Mouse (Mus musculus) stomach, postnatal 0 days (tissue): ENCODE data around the gene Hao2. TPM values are rescaled to one million over a fixed set of nuclear protein-coding genes. Genes with fewer than 3 reads are reported as not detected.

Experiments
- ATAC-seq: fragments of 200-750 bp; cut with Nextera tagmentation; 2 replicates; pipeline ENCODE4 v1.8.0; 2017; ENCODE audit not compliant: low FRiP score, low TSS enrichment
- DNase-seq: peaks from one replicate; pipeline ENCODE4 v3.0.0-alpha.2; 2016; ENCODE audit warnings: low spot score
- H3K27ac ChIP-seq: fragments of 300-500 bp; sonication (generic); replicated peaks from 2 replicates; pipeline ENCODE4 v1.5.1; 2014; ENCODE audit warnings: mild to moderate bottlenecking, control low read depth
- H3K27me3 ChIP-seq: fragments of 300-500 bp; sonication (generic); 2 replicates; pipeline ENCODE4 v1.6.1; 2014; ENCODE audit warnings: low read length; ENCODE audit not compliant: control insufficient read depth, insufficient read depth
- H3K36me3 ChIP-seq: fragments of 300-500 bp; sonication (generic); 2 replicates; pipeline ENCODE4 v1.6.1; 2014; ENCODE audit warnings: low read length, mixed read lengths; ENCODE audit not compliant: control insufficient read depth, insufficient read depth
- H3K4me1 ChIP-seq: fragments of 300-500 bp; sonication (generic); replicated peaks from 2 replicates; pipeline ENCODE4 v1.6.1; 2014; ENCODE audit warnings: antibody characterized with exemption; ENCODE audit not compliant: control insufficient read depth, insufficient read depth
- H3K4me2 ChIP-seq: fragments of 300-500 bp; sonication (generic); replicated peaks from 2 replicates; pipeline ENCODE4 v1.6.1; 2014; ENCODE audit warnings: low read depth, mild to moderate bottlenecking, control low read depth, moderate library complexity
- H3K4me3 ChIP-seq: fragments of 300-500 bp; sonication (generic); 2 replicates; pipeline ENCODE4 v1.5.1; 2014; ENCODE audit warnings: low read depth, low read length, control low read depth
- H3K9ac ChIP-seq: fragments of 300-500 bp; sonication (generic); 2 replicates; pipeline ENCODE4 v1.6.1; 2014; ENCODE audit warnings: mild to moderate bottlenecking, low read length, control low read depth, mixed read lengths
- H3K9me3 ChIP-seq: fragments of 300-500 bp; sonication (generic); 2 replicates; pipeline ENCODE4 v1.6.1; 2016; ENCODE audit warnings: low read length; ENCODE audit not compliant: control insufficient read depth
- CTCF ChIP-seq: IDR thresholded peaks from 2 replicates; pipeline ENCODE4 v1.5.1; 2016; ENCODE audit warnings: antibody characterized with exemption, low read depth, mild to moderate bottlenecking, moderate library complexity
- EP300 ChIP-seq: optimal IDR thresholded peaks from 2 replicates; pipeline ENCODE3; 2016; ENCODE audit warnings: antibody characterized with exemption
- WGBS: fragments of 180-500 bp; shearing (Covaris S2); extraction: QIAGEN DNeasy Blood & Tissue Kit; methylation state at CpG from one replicate; pipeline ENCODE4 v1.1.7; 2014; 5-methylcytosine and 5-hydroxymethylcytosine counted together
- polyA plus RNA-seq: library from polyadenylated mRNA; unstranded; fragments of >200 nt; fragmentation: Nextera tagmentation; extraction: Ambion mirVana; gene quantifications from 2 replicates; pipeline ENCODE4 v1.2.1, GENCODE M21; 2015

Hao2 gene
- polyA plus RNA-seq, 1 experiment from 2014 or later: not detected

- no peak overlapping the region for H3K9ac ChIP-seq
- TF ChIP-seq EP300 (no peak), CTCF (no peak)
- H3K4me1 ChIP-seq: no peaks in the 10 kb centered on the region
- no peaks in the 10 kb centered on the region for H3K9me3 ChIP-seq
- WGBS: 30% methylated on average over 1 of the region's 1 CpGs
- DNase-seq (no peak), ATAC-seq (no peak)
- no peaks in the 10 kb centered on the region for H3K36me3 ChIP-seq
- no peaks in the 10 kb centered on the region for H3K27me3 ChIP-seq
- no peak overlapping the region for H3K27ac ChIP-seq
- H3K4me3 ChIP-seq: no peak overlapping the region
- no peak overlapping the region for H3K4me2 ChIP-seq
These were observed 36.1 kb downstream of the Hao2 start for GRCm38 (mm10) chr3:98856892-98857291.

GRCm38 (mm10) chr3:98855160-98855559 is 37.9 kb downstream of the Hao2 start:
- no peak for TF ChIP-seq CTCF
- TF ChIP-seq EP300: no peak
- ATAC-seq (no peak), DNase-seq (no peak)
- H3K4me3 ChIP-seq: no peak overlapping the region
- no peak overlapping the region for H3K27ac ChIP-seq
- H3K9me3 ChIP-seq: no peaks in the 10 kb centered on the region
- 63% methylated on average over 3 of the region's 3 CpGs for WGBS
- no peaks in the 10 kb centered on the region for H3K4me1 ChIP-seq
- no peak overlapping the region for H3K4me2 ChIP-seq
- no peaks in the 10 kb centered on the region for H3K27me3 ChIP-seq
- H3K9ac ChIP-seq: no peak overlapping the region
- no peaks in the 10 kb centered on the region for H3K36me3 ChIP-seq

DNA sequence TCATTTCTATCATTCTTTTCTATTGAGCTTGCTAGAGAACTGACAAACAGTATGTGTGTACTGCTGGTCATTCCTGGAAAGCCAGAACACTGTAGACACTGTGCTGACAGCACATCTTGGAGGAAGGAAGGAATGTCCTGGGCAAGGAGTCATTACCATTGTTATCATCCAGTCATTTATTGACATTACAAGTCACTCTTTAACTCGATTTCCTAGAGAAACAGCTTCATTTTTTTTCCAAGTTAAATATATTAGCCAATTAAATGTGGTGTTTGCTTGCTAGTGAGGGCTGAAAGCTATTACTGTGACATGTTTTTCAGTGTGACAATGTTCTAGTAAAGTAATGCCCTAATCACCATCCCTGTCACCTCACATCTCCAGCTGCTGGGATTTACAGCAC is 39.4 kb downstream of the Hao2 start:
- no peak for DNase-seq
- WGBS: 16% methylated on average over 1 of the region's 1 CpGs

DNA sequence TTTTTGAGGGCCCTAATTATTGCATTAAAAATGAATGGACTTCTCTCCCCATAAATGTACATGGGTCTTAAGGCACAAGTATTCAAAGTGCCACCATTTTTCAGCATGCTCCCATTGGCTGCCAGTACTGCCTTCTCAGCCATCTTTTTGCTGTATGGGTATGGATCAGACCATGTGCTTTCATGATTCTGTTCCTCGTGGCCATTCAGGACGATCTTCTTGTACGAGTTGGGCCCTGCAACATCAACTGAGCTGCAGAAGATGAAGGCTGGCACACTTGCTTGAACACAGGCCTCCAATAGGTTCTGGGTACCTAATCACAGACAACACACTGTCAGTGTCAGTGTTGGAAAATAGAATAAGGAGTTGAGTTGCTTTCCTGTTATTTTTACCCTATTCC is 40.0 kb downstream of the Hao2 start:
- no peak overlapping the region for H3K4me3 ChIP-seq
- H3K4me2 ChIP-seq: no peak overlapping the region
- no peak for TF ChIP-seq EP300
- no peak for TF ChIP-seq CTCF
- no peaks in the 10 kb centered on the region for H3K36me3 ChIP-seq
- no peaks in the 10 kb centered on the region for H3K4me1 ChIP-seq
- H3K27me3 ChIP-seq: no peaks in the 10 kb centered on the region
- 87% methylated on average over 3 of the region's 3 CpGs for WGBS
- H3K9me3 ChIP-seq: no peaks in the 10 kb centered on the region
- no peak for DNase-seq
- H3K9ac ChIP-seq: no peak overlapping the region
- no peak overlapping the region for H3K27ac ChIP-seq
- no peak for ATAC-seq

More for the DNA sequence above, 39.4 kb downstream of the Hao2 start:
- Histone ChIP-seq H3K4me3 (no peak overlapping the region), H3K4me2 (no peak overlapping the region), H3K4me1 (no peaks in the 10 kb centered on the region), H3K9ac (no peak overlapping the region), H3K27me3 (no peaks in the 10 kb centered on the region), H3K36me3 (no peaks in the 10 kb centered on the region), H3K9me3 (no peaks in the 10 kb centered on the region), H3K27ac (no peak overlapping the region)
- ATAC-seq: peak; percentile 70; the same call in 1 of the 2 replicates
- TF ChIP-seq CTCF (no peak), EP300 (no peak)

DNA sequence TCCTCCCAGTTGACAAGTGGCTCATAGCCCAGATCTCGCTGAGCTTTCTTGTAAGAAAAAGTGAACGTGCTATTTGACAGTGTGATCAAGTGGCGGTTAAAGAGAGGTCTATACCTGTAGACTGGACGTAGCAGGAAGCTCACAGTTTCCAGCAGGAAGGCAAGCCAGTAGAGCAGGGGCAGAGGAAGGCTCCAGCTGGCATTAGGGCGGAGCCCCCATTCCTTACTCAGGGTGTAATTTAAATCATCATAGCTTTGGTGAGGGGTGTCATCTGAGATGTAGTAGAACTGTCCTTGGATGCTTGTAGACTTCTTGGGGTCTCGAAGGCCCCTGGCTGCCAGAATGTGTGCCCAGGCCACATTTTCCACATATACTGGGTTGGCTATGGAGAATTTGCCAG is 40.4 kb downstream of the Hao2 start:
- no peaks in the 10 kb centered on the region for H3K27me3 ChIP-seq
- H3K36me3 ChIP-seq: no peaks in the 10 kb centered on the region

DNA sequence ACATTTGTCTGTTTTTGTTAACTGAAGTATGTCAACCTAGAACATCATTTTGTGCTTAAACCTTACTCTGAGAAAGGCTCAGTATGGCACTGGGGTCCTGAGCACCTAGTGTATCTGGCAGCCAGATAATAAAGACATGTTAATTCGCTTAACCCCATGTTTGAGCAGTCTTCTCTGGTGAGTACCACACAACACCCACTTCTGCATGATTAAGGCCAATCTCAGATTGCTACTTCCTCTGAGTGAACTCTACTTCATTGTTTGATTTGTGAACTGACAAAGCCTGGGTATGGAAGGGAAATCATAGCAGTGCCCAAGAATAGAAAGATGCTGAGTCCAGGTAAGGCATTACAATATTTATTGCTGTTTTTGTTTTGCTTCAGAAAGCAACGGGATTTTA is 41.2 kb downstream of the Hao2 start:
- H3K9me3 ChIP-seq: no peaks in the 10 kb centered on the region
- TF ChIP-seq CTCF: no peak
- no peak for TF ChIP-seq EP300
- H3K9ac ChIP-seq: no peak overlapping the region
- H3K36me3 ChIP-seq: no peaks in the 10 kb centered on the region
- no peak for ATAC-seq
- no peaks in the 10 kb centered on the region for H3K4me1 ChIP-seq
- no peak for DNase-seq
- no peak overlapping the region for H3K27ac ChIP-seq
- H3K4me3 ChIP-seq: no peak overlapping the region
- WGBS: 74% methylated on average over 2 of the region's 2 CpGs
- H3K4me2 ChIP-seq: no peak overlapping the region
- no peaks in the 10 kb centered on the region for H3K27me3 ChIP-seq

More for the DNA sequence above, 40.4 kb downstream of the Hao2 start:
- no peak for DNase-seq
- no peak for ATAC-seq
- H3K9me3 ChIP-seq: no peaks in the 10 kb centered on the region
- no peaks in the 10 kb centered on the region for H3K4me1 ChIP-seq
- no peak for TF ChIP-seq CTCF
- no peak for TF ChIP-seq EP300
- H3K4me3 ChIP-seq: no peak overlapping the region
- no peak overlapping the region for H3K27ac ChIP-seq
- WGBS: 85% methylated on average over 6 of the region's 6 CpGs
- no peak overlapping the region for H3K9ac ChIP-seq
- no peak overlapping the region for H3K4me2 ChIP-seq
